Mouse (Mus musculus): ENCODE results near the gene Gm11549.

DNA sequence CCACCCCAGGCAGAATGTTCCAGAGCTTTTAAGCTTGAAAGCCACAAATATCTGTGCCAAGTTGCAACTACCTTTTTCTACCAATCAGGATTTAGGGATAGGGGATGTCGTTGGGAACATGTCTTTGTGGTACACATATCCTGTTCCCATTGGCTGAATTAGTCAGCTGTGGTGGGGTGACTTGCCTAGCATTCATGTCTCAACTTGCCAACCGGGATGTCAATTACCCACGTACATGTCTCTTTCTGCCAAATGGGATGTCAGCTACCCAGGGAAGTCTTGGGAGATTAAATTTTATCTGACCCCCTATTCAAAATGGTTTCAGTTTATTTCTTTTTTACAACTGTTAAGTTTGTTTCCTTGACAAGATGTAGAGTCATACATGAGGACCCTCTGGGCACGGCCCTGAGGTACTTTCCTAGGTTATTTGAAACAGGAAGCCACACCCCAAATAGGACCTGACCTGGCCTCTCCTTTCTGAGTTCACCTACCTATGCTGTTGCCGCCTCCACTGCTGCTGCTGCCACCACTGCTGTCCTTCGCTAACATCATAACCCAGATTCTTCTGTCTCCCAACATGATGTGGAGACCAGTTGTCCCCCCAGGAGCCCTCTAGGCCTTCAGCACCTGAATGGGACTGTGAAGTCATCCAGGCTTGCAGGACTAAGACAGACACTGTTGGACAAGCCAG is 32.6 kb downstream of the Gm11549 start:
- TF ChIP-seq ZC3H11A (IDR thresholded peaks at IDR 0.05; ENCODE audit: borderline replicate concordance, low read depth, low read length) (no peak), CHD2 (IDR thresholded peaks at IDR 0.05; ENCODE audit: low read depth, low read length) (no peak)
